Mouse (Mus musculus): Measurements from ENCODE around the gene Mrps9.
A peak's percentile ranks its signal among the peaks of the same experiment; 100 is the strongest.

Gene Mrps9

DNA sequence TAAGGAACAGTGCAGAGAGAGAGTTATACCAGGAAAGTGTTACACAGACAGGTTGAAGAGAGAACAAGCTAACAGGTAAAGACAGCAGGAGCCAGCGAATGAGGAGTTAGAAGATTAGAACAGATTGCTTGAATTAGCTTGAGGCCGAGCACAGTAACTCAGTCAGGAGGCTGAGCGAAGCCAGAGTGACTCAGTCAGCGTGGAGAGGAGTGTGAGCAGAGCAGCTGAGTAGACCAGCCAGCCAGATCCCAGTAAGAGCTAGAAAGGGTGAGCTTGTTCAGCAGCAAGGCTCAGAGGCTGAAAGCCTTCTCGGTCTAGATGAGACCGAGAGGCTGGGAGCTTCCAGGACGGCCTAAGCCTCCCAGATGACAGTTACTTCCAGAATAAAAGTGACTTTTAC lies 55.7 kb downstream of the Mrps9 start:
- DNase-seq (ENCODE audit: low spot score) = no peak

- no peak for DNase-seq (ENCODE audit: low spot score)
Measured at GRCm38 (mm10) chr1:42907153-42907552, 56.1 kb downstream of the Mrps9 start.

- peak; percentile 78 for DNase-seq (ENCODE audit: low spot score)
Measured at GRCm38 (mm10) chr1:42915062-42915461, 64.0 kb downstream of the Mrps9 start.

DNA sequence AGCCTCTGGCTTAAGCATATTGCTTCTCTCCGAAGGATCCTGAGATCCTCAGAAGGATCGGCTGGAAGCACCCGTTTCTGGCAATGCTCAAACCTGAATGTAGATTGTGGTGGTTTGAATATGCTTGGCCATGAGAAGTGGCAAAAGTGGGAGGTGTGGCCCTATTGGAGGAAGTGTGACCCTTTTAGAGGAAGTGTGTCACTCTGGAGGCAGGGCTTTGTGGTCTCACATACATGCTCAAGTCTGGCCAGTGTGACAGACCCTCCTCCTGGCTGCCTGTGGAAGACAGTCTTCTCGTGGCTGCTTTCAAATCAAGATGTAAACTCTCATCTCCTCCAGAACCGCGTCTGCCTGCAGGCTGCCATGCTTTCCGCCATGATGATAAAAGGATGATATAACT lies 65.7 kb downstream of the Mrps9 start:
- DNase-seq (ENCODE audit: low spot score) = no peak

- no peak for DNase-seq (ENCODE audit: low spot score)
Measured at GRCm38 (mm10) chr1:42917908-42918307, 66.9 kb downstream of the Mrps9 start.

DNA sequence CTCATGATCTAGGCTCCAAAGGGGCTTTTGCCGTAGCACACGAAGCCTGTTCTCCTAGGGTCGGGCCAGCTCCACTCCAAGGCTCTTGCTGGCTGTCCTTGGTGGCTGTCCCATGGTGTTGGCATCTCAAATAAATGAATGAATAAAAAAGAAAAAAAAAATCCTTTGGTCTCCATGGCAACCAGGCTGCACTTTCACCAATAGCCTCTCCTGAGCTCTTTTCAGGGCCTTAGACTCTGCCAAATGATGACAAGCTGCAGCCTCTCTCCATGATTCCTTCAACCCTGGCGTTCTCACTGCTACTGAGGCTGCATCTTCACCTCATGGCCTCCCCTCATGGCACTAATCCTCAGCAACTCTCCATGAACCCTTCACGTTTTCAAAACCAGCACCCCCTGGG lies 72.9 kb downstream of the Mrps9 start:
- no peak for DNase-seq (ENCODE audit: low spot score)

DNA sequence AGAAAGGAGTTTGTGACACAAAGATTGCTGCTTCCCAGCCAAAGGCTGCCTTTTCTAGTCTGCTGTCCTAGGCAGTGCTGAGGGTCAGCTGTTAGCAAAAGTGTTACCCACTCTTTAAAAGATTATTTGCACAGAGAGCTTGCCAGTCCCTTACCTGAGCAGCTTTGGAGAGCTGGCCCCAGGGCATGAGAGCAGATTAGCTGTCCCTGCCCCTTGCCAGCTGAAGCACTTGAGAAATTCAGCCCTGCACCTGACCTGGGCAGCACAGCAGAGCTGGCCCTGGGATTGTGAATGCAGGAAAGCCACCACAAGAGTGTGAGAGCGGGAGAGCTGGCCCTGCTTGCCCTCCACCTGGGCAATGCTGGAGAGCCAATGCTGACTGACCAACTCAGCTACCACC lies 82.6 kb downstream of the Mrps9 start:
- no peak for DNase-seq (ENCODE audit: low spot score)

DNA sequence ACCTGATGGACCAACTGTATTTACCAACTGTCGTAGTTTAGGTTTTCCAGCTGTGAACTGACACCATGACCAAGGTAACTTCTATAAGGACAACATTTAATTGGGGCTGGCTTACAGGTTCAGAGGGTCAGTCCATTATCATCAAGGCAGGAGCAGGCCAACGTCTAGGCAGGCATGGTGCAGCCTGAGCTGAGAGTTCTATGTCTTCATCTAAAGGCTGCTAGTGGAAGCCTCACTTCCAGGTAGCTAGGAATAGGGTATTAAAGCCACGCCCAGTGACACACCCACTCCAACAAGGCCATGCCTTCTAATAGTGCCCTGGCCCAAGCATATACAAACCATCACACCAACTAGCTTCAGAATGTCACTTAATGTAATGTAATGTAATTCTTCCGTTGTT lies 97.5 kb downstream of the Mrps9 start:
- no peak for DNase-seq (ENCODE audit: low spot score)

GRCm38 (mm10) chr1:42952734-42953481 lies 101.9 kb downstream of the Mrps9 start, which contains the start of gene Gpr45:
Gpr45 (plus strand) TSS chr1:42952872.
- peak; percentile 58 for DNase-seq (ENCODE audit: low spot score)

GRCm38 (mm10) chr1:42953482-42953822 lies 102.4 kb downstream of the Mrps9 start:
- peak; percentile 23 for DNase-seq (ENCODE audit: low spot score)
